Mouse (Mus musculus) small intestine, adult 2 months (tissue): ENCODE measurements around the gene Sycp3.

Experiments used
- CTCF ChIP-seq: fragments of 200-500 bp; IDR thresholded peaks from 2 replicates; pipeline ENCODE4 v1.5.1; 2012; ENCODE audit warnings: low read depth, mild to moderate bottlenecking, control low read depth, inconsistent platforms, low read length, moderate library complexity, mixed read lengths; ENCODE audit not compliant: insufficient replicate concordance, insufficient read length; ENCODE audit errors: extremely low read depth
- POLR2A ChIP-seq: fragments of 200-500 bp; IDR thresholded peaks from 2 replicates; pipeline ENCODE4 v1.6.1; 2012; ENCODE audit warnings: low read depth, mild to moderate bottlenecking, control low read depth, inconsistent platforms, low read length, moderate library complexity

GRCm38 (mm10) chr10:88514495-88514894, 55.1 kb downstream of the Sycp3 start:
- TF ChIP-seq POLR2A = no peak
- peak; percentile 47; the same call in 1 of the 2 replicates for TF ChIP-seq CTCF
